Mouse (Mus musculus): ENCODE data around the gene Grid2. TPM values are rescaled to one million over a fixed set of nuclear protein-coding genes. Genes with fewer than 3 reads are reported as not detected.

Grid2 gene
- polyA plus RNA-seq, 1 experiment from 2014 or later, result 1.5 TPM

GRCm38 (mm10) chr6:64703659-64704058 lies 1448.0 kb downstream of the Grid2 start:
- H3K4me2 ChIP-seq, result no peak overlapping the region

GRCm38 (mm10) chr6:64727751-64728403 lies 1472.2 kb downstream of the Grid2 start:
- Histone ChIP-seq H3K27ac (replicated peaks) (no peak overlapping the region), H3K9ac (peak overlapping the region; percentile 61), H3K4me1 (peaks cover 27% of the 10 kb centered on the region), H3K36me3 (no peaks in the 10 kb centered on the region), H3K4me3 (peak overlapping the region; percentile 58), H3K4me2 (peak overlapping the region; percentile 95), H3K27me3 (replicated peaks) (peaks cover 61% of the 10 kb centered on the region), H3K9me3 (no peaks in the 10 kb centered on the region)
- WGBS, result under 1% methylated on average over 29 of the region's 29 CpGs
- ATAC-seq (ENCODE audit: extremely low read depth, insufficient number of reproducible peaks, low FRiP score, low TSS enrichment), result no peak

More at GRCm38 (mm10) chr6:64703659-64704058, 1448.0 kb downstream of the Grid2 start:
- no peaks in the 10 kb centered on the region for H3K36me3 ChIP-seq
- H3K27ac ChIP-seq (replicated peaks), result no peak overlapping the region
- H3K4me1 ChIP-seq, result no peaks in the 10 kb centered on the region
- WGBS, result 70% methylated on average over 2 of the region's 2 CpGs
- H3K4me3 ChIP-seq, result no peak overlapping the region
- no peaks in the 10 kb centered on the region for H3K9me3 ChIP-seq
- no peaks in the 10 kb centered on the region for H3K27me3 ChIP-seq (replicated peaks)
- no peak overlapping the region for H3K9ac ChIP-seq
- ATAC-seq (ENCODE audit: extremely low read depth, insufficient number of reproducible peaks, low FRiP score, low TSS enrichment), result no peak

- Histone ChIP-seq H3K27ac (replicated peaks) (no peak within 1 kb of the TSS), H3K9me3 (no peaks in the 10 kb centered on the region), H3K36me3 (no peaks in the 10 kb centered on the region), H3K4me1 (peaks cover 27% of the 10 kb centered on the region), H3K27me3 (replicated peaks) (peaks cover 68% of the 10 kb centered on the region), H3K4me2 (peak within 1 kb of the TSS; percentile 95), H3K9ac (peak within 1 kb of the TSS; percentile 61), H3K4me3 (peak within 1 kb of the TSS; percentile 58)
- under 1% methylated on average over 34 of the region's 34 CpGs for WGBS
- ATAC-seq (ENCODE audit: extremely low read depth, insufficient number of reproducible peaks, low FRiP score, low TSS enrichment), result peak; percentile 58; the same call in 1 of the 2 replicates
These were observed 1473.0 kb downstream of the Grid2 start, which contains the start of gene Atoh1 for GRCm38 (mm10) chr6:64728499-64729198. Gene Atoh1, plus strand, starts transcription at chr6:64729125.

- Histone ChIP-seq H3K36me3 (no peaks in the 10 kb centered on the region), H3K4me3 (peak overlapping the region; percentile 58), H3K4me1 (peaks cover 34% of the 10 kb centered on the region), H3K4me2 (peak overlapping the region; percentile 95), H3K27me3 (replicated peaks) (peaks cover 76% of the 10 kb centered on the region), H3K9ac (peak overlapping the region; percentile 61), H3K9me3 (no peaks in the 10 kb centered on the region), H3K27ac (replicated peaks) (no peak overlapping the region)
- ATAC-seq (ENCODE audit: extremely low read depth, insufficient number of reproducible peaks, low FRiP score, low TSS enrichment), result no peak
- under 1% methylated on average over 53 of the region's 53 CpGs for WGBS
These were observed 1473.7 kb downstream of the Grid2 start for GRCm38 (mm10) chr6:64729231-64730011.

GRCm38 (mm10) chr6:64730030-64730429 lies 1474.4 kb downstream of the Grid2 start:
- Histone ChIP-seq H3K4me1 (peaks cover 40% of the 10 kb centered on the region), H3K9me3 (no peaks in the 10 kb centered on the region), H3K36me3 (no peaks in the 10 kb centered on the region), H3K4me2 (peak overlapping the region; percentile 95), H3K27ac (replicated peaks) (no peak overlapping the region), H3K27me3 (replicated peaks) (peaks cover 82% of the 10 kb centered on the region), H3K9ac (no peak overlapping the region), H3K4me3 (peak overlapping the region; percentile 58)
- no peak for ATAC-seq (ENCODE audit: extremely low read depth, insufficient number of reproducible peaks, low FRiP score, low TSS enrichment)
- 1% methylated on average over 19 of the region's 19 CpGs for WGBS

GRCm38 (mm10) chr6:64730506-64731020 lies 1474.9 kb downstream of the Grid2 start:
- ATAC-seq (ENCODE audit: extremely low read depth, insufficient number of reproducible peaks, low FRiP score, low TSS enrichment), result no peak
- Histone ChIP-seq H3K36me3 (no peaks in the 10 kb centered on the region), H3K4me1 (peaks cover 40% of the 10 kb centered on the region), H3K9ac (no peak overlapping the region), H3K4me2 (peak overlapping the region; percentile 95), H3K27ac (replicated peaks) (no peak overlapping the region), H3K4me3 (peak overlapping the region; percentile 58), H3K27me3 (replicated peaks) (peaks cover 88% of the 10 kb centered on the region), H3K9me3 (no peaks in the 10 kb centered on the region)
- WGBS, result 7% methylated on average over 14 of the region's 14 CpGs

GRCm38 (mm10) chr6:64731126-64731525 lies 1475.5 kb downstream of the Grid2 start:
- Histone ChIP-seq H3K27ac (replicated peaks) (no peak overlapping the region), H3K4me1 (peaks cover 40% of the 10 kb centered on the region), H3K9ac (no peak overlapping the region), H3K27me3 (replicated peaks) (peaks cover 93% of the 10 kb centered on the region), H3K4me3 (no peak overlapping the region), H3K9me3 (no peaks in the 10 kb centered on the region), H3K36me3 (no peaks in the 10 kb centered on the region), H3K4me2 (no peak overlapping the region)
- ATAC-seq (ENCODE audit: extremely low read depth, insufficient number of reproducible peaks, low FRiP score, low TSS enrichment), result no peak
- WGBS, result 10% methylated on average over 7 of the region's 7 CpGs

GRCm38 (mm10) chr6:64731621-64732320 lies 1476.1 kb downstream of the Grid2 start:
- no peak overlapping the region for H3K4me2 ChIP-seq
- no peak overlapping the region for H3K27ac ChIP-seq (replicated peaks)
- no peak overlapping the region for H3K9ac ChIP-seq
- no peak for ATAC-seq (ENCODE audit: extremely low read depth, insufficient number of reproducible peaks, low FRiP score, low TSS enrichment)
- peaks cover 40% of the 10 kb centered on the region for H3K4me1 ChIP-seq
- peaks cover 97% of the 10 kb centered on the region for H3K27me3 ChIP-seq (replicated peaks)
- no peaks in the 10 kb centered on the region for H3K9me3 ChIP-seq
- no peak overlapping the region for H3K4me3 ChIP-seq
- H3K36me3 ChIP-seq, result no peaks in the 10 kb centered on the region
- 9% methylated on average over 8 of the region's 8 CpGs for WGBS

GRCm38 (mm10) chr6:64733311-64733710 lies 1477.6 kb downstream of the Grid2 start:
- Histone ChIP-seq H3K9me3 (no peaks in the 10 kb centered on the region), H3K4me3 (no peak overlapping the region), H3K4me2 (no peak overlapping the region), H3K4me1 (peaks cover 31% of the 10 kb centered on the region), H3K9ac (no peak overlapping the region), H3K27me3 (replicated peaks) (peaks cover 89% of the 10 kb centered on the region), H3K27ac (replicated peaks) (no peak overlapping the region), H3K36me3 (no peaks in the 10 kb centered on the region)
- ATAC-seq (ENCODE audit: extremely low read depth, insufficient number of reproducible peaks, low FRiP score, low TSS enrichment), result no peak
- WGBS, result 4% methylated on average over 4 of the region's 4 CpGs

GRCm38 (mm10) chr6:64734441-64735320 lies 1479.0 kb downstream of the Grid2 start:
- Histone ChIP-seq H3K36me3 (no peaks in the 10 kb centered on the region), H3K27ac (replicated peaks) (no peak overlapping the region), H3K27me3 (replicated peaks) (peaks cover 84% of the 10 kb centered on the region), H3K9me3 (no peaks in the 10 kb centered on the region), H3K4me2 (peak overlapping the region; percentile 90), H3K4me3 (peak overlapping the region; percentile 57), H3K4me1 (peaks cover 21% of the 10 kb centered on the region), H3K9ac (peak overlapping the region; percentile 60)
- no peak for ATAC-seq (ENCODE audit: extremely low read depth, insufficient number of reproducible peaks, low FRiP score, low TSS enrichment)
- WGBS, result 1% methylated on average over 54 of the region's 54 CpGs
